Mouse (Mus musculus): Measurements from ENCODE around the gene Tbc1d1. TPM values are rescaled to one million over a fixed set of nuclear protein-coding genes. Genes with fewer than 3 reads are reported as not detected.

Tbc1d1 gene
- polyA plus RNA-seq, 1 experiment from 2014 or later = 31.7 TPM

GRCm38 (mm10) chr5:64266534-64266933 is 110.4 kb downstream of the Tbc1d1 start:
- Histone ChIP-seq H3K27me3 (ENCODE audit: control insufficient read depth, insufficient read depth, low read length) (no peaks in the 10 kb centered on the region), H3K27ac (ENCODE audit: low read length) (no peak overlapping the region), H3K4me1 (ENCODE audit: control insufficient read depth, insufficient read depth, low read length) (no peaks in the 10 kb centered on the region), H3K4me3 (replicated peaks; ENCODE audit: low read length) (no peak overlapping the region), H3K36me3 (ENCODE audit: control insufficient read depth, insufficient read depth, low read length) (0 out of 2 replicates have a peak, but pooled peaks cover 2% of the 10 kb centered on the region), H3K9me3 (replicated peaks; ENCODE audit: control insufficient read depth, low read length) (no peaks in the 10 kb centered on the region), H3K9ac (ENCODE audit: low read length) (no peak overlapping the region), H3K4me2 (ENCODE audit: low read depth, low read length) (no peak overlapping the region)
- WGBS = 82% methylated on average over 2 of the region's 2 CpGs
- no peak for ATAC-seq (ENCODE audit: insufficient read depth, low FRiP score)

GRCm38 (mm10) chr5:64267279-64267678 is 111.2 kb downstream of the Tbc1d1 start:
- H3K9me3 ChIP-seq (replicated peaks; ENCODE audit: control insufficient read depth, low read length) = no peaks in the 10 kb centered on the region
- no peak overlapping the region for H3K4me3 ChIP-seq (replicated peaks; ENCODE audit: low read length)
- 75% methylated on average over 9 of the region's 9 CpGs for WGBS
- no peak overlapping the region for H3K27ac ChIP-seq (ENCODE audit: low read length)
- no peak overlapping the region for H3K9ac ChIP-seq (ENCODE audit: low read length)
- 0 out of 2 replicates have a peak, but pooled peaks cover 2% of the 10 kb centered on the region for H3K36me3 ChIP-seq (ENCODE audit: control insufficient read depth, insufficient read depth, low read length)
- no peak for ATAC-seq (ENCODE audit: insufficient read depth, low FRiP score)
- H3K27me3 ChIP-seq (ENCODE audit: control insufficient read depth, insufficient read depth, low read length) = no peaks in the 10 kb centered on the region
- H3K4me2 ChIP-seq (ENCODE audit: low read depth, low read length) = no peak overlapping the region
- no peaks in the 10 kb centered on the region for H3K4me1 ChIP-seq (ENCODE audit: control insufficient read depth, insufficient read depth, low read length)

- 0 out of 2 replicates have a peak, but pooled peaks cover 2% of the 10 kb centered on the region for H3K36me3 ChIP-seq (ENCODE audit: control insufficient read depth, insufficient read depth, low read length)
- no peaks in the 10 kb centered on the region for H3K9me3 ChIP-seq (replicated peaks; ENCODE audit: control insufficient read depth, low read length)
- H3K4me3 ChIP-seq (replicated peaks; ENCODE audit: low read length) = no peak overlapping the region
- ATAC-seq (ENCODE audit: insufficient read depth, low FRiP score) = no peak
- no peak overlapping the region for H3K9ac ChIP-seq (ENCODE audit: low read length)
- WGBS = 41% methylated on average over 7 of the region's 7 CpGs
- no peak overlapping the region; the same call in 1 of the 2 replicates for H3K27ac ChIP-seq (ENCODE audit: low read length)
- H3K27me3 ChIP-seq (ENCODE audit: control insufficient read depth, insufficient read depth, low read length) = no peaks in the 10 kb centered on the region
- H3K4me1 ChIP-seq (ENCODE audit: control insufficient read depth, insufficient read depth, low read length) = no peaks in the 10 kb centered on the region
- H3K4me2 ChIP-seq (ENCODE audit: low read depth, low read length) = no peak overlapping the region
Measured at GRCm38 (mm10) chr5:64269669-64270068, 113.6 kb downstream of the Tbc1d1 start.

GRCm38 (mm10) chr5:64273517-64273916 is 117.4 kb downstream of the Tbc1d1 start:
- Histone ChIP-seq H3K36me3 (ENCODE audit: control insufficient read depth, insufficient read depth, low read length) (0 out of 2 replicates have a peak, but pooled peaks cover 2% of the 10 kb centered on the region), H3K27ac (ENCODE audit: low read length) (no peak overlapping the region), H3K4me1 (ENCODE audit: control insufficient read depth, insufficient read depth, low read length) (no peaks in the 10 kb centered on the region), H3K4me3 (replicated peaks; ENCODE audit: low read length) (no peak overlapping the region), H3K27me3 (ENCODE audit: control insufficient read depth, insufficient read depth, low read length) (no peaks in the 10 kb centered on the region), H3K9ac (ENCODE audit: low read length) (no peak overlapping the region), H3K9me3 (replicated peaks; ENCODE audit: control insufficient read depth, low read length) (no peaks in the 10 kb centered on the region), H3K4me2 (ENCODE audit: low read depth, low read length) (no peak overlapping the region)
- ATAC-seq (ENCODE audit: insufficient read depth, low FRiP score) = no peak
- 91% methylated on average over 1 of the region's 1 CpGs for WGBS

DNA sequence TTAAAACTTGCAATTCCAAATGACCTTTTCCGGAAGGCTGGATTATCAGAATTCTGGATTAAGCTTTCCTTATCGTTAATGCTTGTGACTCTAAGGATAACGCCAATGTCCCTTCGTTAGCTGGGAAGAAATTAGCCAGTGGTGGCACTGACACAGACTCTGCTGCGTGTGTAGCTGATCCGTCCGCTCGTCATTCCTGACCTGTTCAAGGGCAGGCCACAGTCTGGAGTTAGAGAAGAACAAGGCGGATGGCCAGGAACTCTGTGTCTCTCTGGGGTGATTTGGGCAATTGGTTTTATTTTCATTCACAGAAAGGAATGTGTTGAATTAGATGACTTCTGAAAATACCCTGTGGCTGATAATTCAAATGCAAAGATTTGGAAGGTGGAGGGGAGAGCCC is 118.2 kb downstream of the Tbc1d1 start:
- no peak overlapping the region for H3K9ac ChIP-seq (ENCODE audit: low read length)
- H3K36me3 ChIP-seq (ENCODE audit: control insufficient read depth, insufficient read depth, low read length) = 0 out of 2 replicates have a peak, but pooled peaks cover 2% of the 10 kb centered on the region
- H3K9me3 ChIP-seq (replicated peaks; ENCODE audit: control insufficient read depth, low read length) = no peaks in the 10 kb centered on the region
- 88% methylated on average over 9 of the region's 9 CpGs for WGBS
- no peak overlapping the region for H3K4me2 ChIP-seq (ENCODE audit: low read depth, low read length)
- H3K27ac ChIP-seq (ENCODE audit: low read length) = no peak overlapping the region
- no peak for ATAC-seq (ENCODE audit: insufficient read depth, low FRiP score)
- no peaks in the 10 kb centered on the region for H3K27me3 ChIP-seq (ENCODE audit: control insufficient read depth, insufficient read depth, low read length)
- H3K4me3 ChIP-seq (replicated peaks; ENCODE audit: low read length) = no peak overlapping the region
- no peaks in the 10 kb centered on the region for H3K4me1 ChIP-seq (ENCODE audit: control insufficient read depth, insufficient read depth, low read length)

- 31% methylated on average over 17 of the region's 17 CpGs for WGBS
- ATAC-seq (ENCODE audit: insufficient read depth, low FRiP score) = no peak
Measured at GRCm38 (mm10) chr5:64274738-64275451, 118.8 kb downstream of the Tbc1d1 start.

GRCm38 (mm10) chr5:64277646-64278191 is 121.6 kb downstream of the Tbc1d1 start:
- ATAC-seq (ENCODE audit: insufficient read depth, low FRiP score) = no peak
- H3K27ac ChIP-seq (ENCODE audit: low read length) = peak overlapping the region; percentile 14; the same call in 1 of the 2 replicates

More at GRCm38 (mm10) chr5:64274738-64275451, 118.8 kb downstream of the Tbc1d1 start:
- Histone ChIP-seq H3K9ac (ENCODE audit: low read length) (no peak overlapping the region), H3K36me3 (ENCODE audit: control insufficient read depth, insufficient read depth, low read length) (0 out of 2 replicates have a peak, but pooled peaks cover 2% of the 10 kb centered on the region), H3K27ac (ENCODE audit: low read length) (no peak overlapping the region), H3K4me1 (ENCODE audit: control insufficient read depth, insufficient read depth, low read length) (no peaks in the 10 kb centered on the region), H3K9me3 (replicated peaks; ENCODE audit: control insufficient read depth, low read length) (no peaks in the 10 kb centered on the region), H3K4me2 (ENCODE audit: low read depth, low read length) (no peak overlapping the region), H3K27me3 (ENCODE audit: control insufficient read depth, insufficient read depth, low read length) (no peaks in the 10 kb centered on the region), H3K4me3 (replicated peaks; ENCODE audit: low read length) (no peak overlapping the region)

DNA sequence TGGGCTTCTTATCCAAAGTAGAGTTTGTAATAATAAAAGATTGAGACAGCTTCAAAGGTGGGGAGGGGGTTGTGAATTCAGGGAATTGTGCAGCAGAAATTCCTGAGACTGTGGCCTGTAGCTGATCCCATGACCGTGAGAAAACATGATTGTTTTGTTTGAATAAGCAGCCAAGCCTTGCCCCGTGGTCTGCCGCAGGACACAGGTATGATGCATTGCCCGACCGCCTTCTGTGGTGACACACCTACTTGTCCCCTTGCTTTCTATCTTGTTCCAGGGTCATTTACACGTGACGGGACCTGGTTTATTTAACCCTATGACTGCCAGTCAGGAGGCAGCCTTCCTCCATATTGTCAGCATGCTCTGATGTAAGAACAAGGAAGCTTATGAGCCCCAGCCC is 123.6 kb downstream of the Tbc1d1 start:
- H3K9ac ChIP-seq (ENCODE audit: low read length) = no peak overlapping the region

More at GRCm38 (mm10) chr5:64277646-64278191, 121.6 kb downstream of the Tbc1d1 start:
- no peaks in the 10 kb centered on the region for H3K36me3 ChIP-seq (ENCODE audit: control insufficient read depth, insufficient read depth, low read length)
- H3K4me2 ChIP-seq (ENCODE audit: low read depth, low read length) = no peak overlapping the region
- H3K9me3 ChIP-seq (replicated peaks; ENCODE audit: control insufficient read depth, low read length) = no peaks in the 10 kb centered on the region
- no peak overlapping the region for H3K9ac ChIP-seq (ENCODE audit: low read length)
- peaks cover 8% of the 10 kb centered on the region; the same call in 1 of the 2 replicates for H3K4me1 ChIP-seq (ENCODE audit: control insufficient read depth, insufficient read depth, low read length)
- no peak overlapping the region for H3K4me3 ChIP-seq (replicated peaks; ENCODE audit: low read length)
- H3K27me3 ChIP-seq (ENCODE audit: control insufficient read depth, insufficient read depth, low read length) = no peaks in the 10 kb centered on the region
- WGBS = 73% methylated on average over 7 of the region's 7 CpGs

GRCm38 (mm10) chr5:64280191-64280590 is 124.1 kb downstream of the Tbc1d1 start:
- peaks cover 8% of the 10 kb centered on the region; the same call in 1 of the 2 replicates for H3K4me1 ChIP-seq (ENCODE audit: control insufficient read depth, insufficient read depth, low read length)
- H3K27ac ChIP-seq (ENCODE audit: low read length) = peak overlapping the region; percentile 60
- H3K4me3 ChIP-seq (replicated peaks; ENCODE audit: low read length) = no peak overlapping the region
- no peak overlapping the region for H3K4me2 ChIP-seq (ENCODE audit: low read depth, low read length)
- WGBS = 79% methylated on average over 8 of the region's 8 CpGs
- H3K36me3 ChIP-seq (ENCODE audit: control insufficient read depth, insufficient read depth, low read length) = no peaks in the 10 kb centered on the region
- H3K9me3 ChIP-seq (replicated peaks; ENCODE audit: control insufficient read depth, low read length) = no peaks in the 10 kb centered on the region
- no peak overlapping the region for H3K9ac ChIP-seq (ENCODE audit: low read length)
- no peaks in the 10 kb centered on the region for H3K27me3 ChIP-seq (ENCODE audit: control insufficient read depth, insufficient read depth, low read length)
- no peak for ATAC-seq (ENCODE audit: insufficient read depth, low FRiP score)

More for the DNA sequence above, 123.6 kb downstream of the Tbc1d1 start:
- H3K4me1 ChIP-seq (ENCODE audit: control insufficient read depth, insufficient read depth, low read length) = peaks cover 8% of the 10 kb centered on the region; the same call in 1 of the 2 replicates
- no peak overlapping the region for H3K4me3 ChIP-seq (replicated peaks; ENCODE audit: low read length)
- no peaks in the 10 kb centered on the region for H3K9me3 ChIP-seq (replicated peaks; ENCODE audit: control insufficient read depth, low read length)
- no peak overlapping the region for H3K4me2 ChIP-seq (ENCODE audit: low read depth, low read length)
- H3K27ac ChIP-seq (ENCODE audit: low read length) = peak overlapping the region; percentile 60
- H3K36me3 ChIP-seq (ENCODE audit: control insufficient read depth, insufficient read depth, low read length) = no peaks in the 10 kb centered on the region
- whole genome bisulfite sequencing = 34% methylated on average over 7 of the region's 7 CpGs
- H3K27me3 ChIP-seq (ENCODE audit: control insufficient read depth, insufficient read depth, low read length) = no peaks in the 10 kb centered on the region
- ATAC-seq (ENCODE audit: insufficient read depth, low FRiP score) = peak; percentile 56; the same call in 1 of the 2 replicates

All from stomach, embryonic 16.5 days (tissue).